8 mouse cellular contexts compared by ENCODE assay signal in genomic region chr9:41805491-41806288, GRCm38 (mm10).
DNase-seq lines count a peak whose midpoint lies in the region; ATAC-seq and TF ChIP-seq lines count a peak whose summit lies in the region.

No protein-coding gene starts in this region.

- peak overlapping the region; percentile 4; the same call in 1 of the 2 replicates for H3K4me2 ChIP-seq in embryonic facial prominence, embryonic 12.5 days (replicated peaks)
- 0 out of 2 replicates have a peak overlapping the region, but pooled peaks have one; percentile 7 for H3K4me2 ChIP-seq in intestine, embryonic 15.5 days (replicated peaks)
- H3K4me2 ChIP-seq in midbrain, postnatal 0 days (ENCODE audit: low read depth, low read length, poor library complexity, severe bottlenecking), result peak overlapping the region; percentile 36

- peaks cover 29% of the 10 kb centered on the region for H3K4me1 ChIP-seq in embryonic facial prominence, embryonic 12.5 days
- peaks cover 4% of the 10 kb centered on the region; the same call in 1 of the 2 replicates for H3K4me1 ChIP-seq in intestine, embryonic 15.5 days (replicated peaks)
- H3K4me1 ChIP-seq in midbrain, postnatal 0 days (ENCODE audit: insufficient read depth, low read length), result peaks cover 19% of the 10 kb centered on the region; the same call in 1 of the 2 replicates

- H3K36me3 ChIP-seq in embryonic facial prominence, embryonic 12.5 days, result no peaks in the 10 kb centered on the region
- no peaks in the 10 kb centered on the region for H3K36me3 ChIP-seq in intestine, embryonic 15.5 days
- no peaks in the 10 kb centered on the region for H3K36me3 ChIP-seq in midbrain, postnatal 0 days (ENCODE audit: insufficient read depth, low read length)

- DNase-seq in layer of hippocampus, adult 2 months (ENCODE audit: low spot score in 2 of 2), result no peak
- no peak for DNase-seq in layer of hippocampus, postnatal 10 days (ENCODE audit: low spot score in 2 of 2)
- peak; percentile 22 for DNase-seq in midbrain, postnatal 0 days (ENCODE audit: low spot score)
- DNase-seq in spleen, postnatal 10 days (ENCODE audit: low spot score in 2 of 2), result no peak
- no peak for DNase-seq in natural killer cell, adult 2 months (ENCODE audit: low spot score in 2 of 2)
- no peak for DNase-seq in right cerebral cortex, postnatal 25 days

- no peak for TF ChIP-seq CTCF in layer of hippocampus, adult 2 months (conservative IDR thresholded peaks at IDR 0.05)
- no peak for TF ChIP-seq CTCF in midbrain, postnatal 0 days (IDR thresholded peaks at IDR 0.05)

- no peak overlapping the region for H3K4me3 ChIP-seq in layer of hippocampus, adult 2 months
- no peak overlapping the region for H3K4me3 ChIP-seq in embryonic facial prominence, embryonic 12.5 days
- no peak overlapping the region for H3K4me3 ChIP-seq in intestine, embryonic 15.5 days (replicated peaks)
- H3K4me3 ChIP-seq in midbrain, postnatal 0 days (ENCODE audit: low read depth, low read length), result peak overlapping the region; percentile 2; the same call in 1 of the 2 replicates

- no peaks in the 10 kb centered on the region for H3K9me3 ChIP-seq in embryonic facial prominence, embryonic 12.5 days
- H3K9me3 ChIP-seq in intestine, embryonic 15.5 days, result no peaks in the 10 kb centered on the region
- no peaks in the 10 kb centered on the region for H3K9me3 ChIP-seq in midbrain, postnatal 0 days (ENCODE audit: low read length)

- ATAC-seq in embryonic facial prominence, embryonic 12.5 days (ENCODE audit: insufficient number of reproducible peaks, insufficient read depth, low FRiP score, low TSS enrichment), result peak; percentile 91
- no peak for ATAC-seq in intestine, embryonic 15.5 days
- 0 out of 2 replicates have a peak, but pooled peaks have one; percentile 49 for ATAC-seq in midbrain, postnatal 0 days (ENCODE audit: low FRiP score)

- 0 out of 2 replicates have a peak overlapping the region, but pooled peaks have one; percentile 14 for H3K27ac ChIP-seq in layer of hippocampus, adult 2 months
- H3K27ac ChIP-seq in embryonic facial prominence, embryonic 12.5 days, result peak overlapping the region; percentile 98
- H3K27ac ChIP-seq in intestine, embryonic 15.5 days, result peak overlapping the region; percentile 10; the same call in 1 of the 2 replicates
- peak overlapping the region; percentile 80 for H3K27ac ChIP-seq in midbrain, postnatal 0 days (ENCODE audit: low read depth, low read length)

- H3K9ac ChIP-seq in embryonic facial prominence, embryonic 12.5 days, result no peak overlapping the region
- no peak overlapping the region for H3K9ac ChIP-seq in intestine, embryonic 15.5 days
- H3K9ac ChIP-seq in midbrain, postnatal 0 days (replicated peaks; ENCODE audit: low read length, poor library complexity, severe bottlenecking), result no peak overlapping the region; the same call in 1 of the 2 replicates

- no peaks in the 10 kb centered on the region for H3K27me3 ChIP-seq in embryonic facial prominence, embryonic 12.5 days
- H3K27me3 ChIP-seq in intestine, embryonic 15.5 days (replicated peaks), result no peaks in the 10 kb centered on the region
- no peaks in the 10 kb centered on the region for H3K27me3 ChIP-seq in midbrain, postnatal 0 days (ENCODE audit: insufficient read depth, low read length)

- WGBS in embryonic facial prominence, embryonic 12.5 days, result 6% methylated on average over 15 of the region's 15 CpGs
- WGBS in intestine, embryonic 15.5 days, result 48% methylated on average over 15 of the region's 15 CpGs
- 10% methylated on average over 15 of the region's 15 CpGs for WGBS in midbrain, postnatal 0 days

Comparison
In these comparisons a context has a peak if more than half of its experiments do, and no peak if none do; other contexts are left out.
1. H3K27ac ChIP-seq: peak in every context shown above with its lines; median percentile 98 in embryonic facial prominence, embryonic 12.5 days; 80 in midbrain, postnatal 0 days; 14 in layer of hippocampus, adult 2 months; 10 in intestine, embryonic 15.5 days.